Mouse (Mus musculus) myocyte (in vitro differentiated cells): ENCODE data around the gene Creb5.

ENCODE experiments used
- CEBPB ChIP-seq: IDR thresholded peaks from 2 replicates; pipeline ENCODE4 v1.6.1; 2011; ENCODE audit warnings: mild to moderate bottlenecking, moderate library complexity; ENCODE audit not compliant: poor library complexity, insufficient read depth, severe bottlenecking
- POLR2A ChIP-seq: IDR thresholded peaks from one replicate; pipeline ENCODE4 v1.6.1; 2011; ENCODE audit warnings: low read depth, mild to moderate bottlenecking, control low read depth, moderate library complexity; ENCODE audit not compliant: insufficient read length
- USF1 ChIP-seq: IDR thresholded peaks from one replicate; pipeline ENCODE4 v1.6.1; 2011; ENCODE audit warnings: low read depth, mild to moderate bottlenecking, control low read depth, moderate library complexity

DNA sequence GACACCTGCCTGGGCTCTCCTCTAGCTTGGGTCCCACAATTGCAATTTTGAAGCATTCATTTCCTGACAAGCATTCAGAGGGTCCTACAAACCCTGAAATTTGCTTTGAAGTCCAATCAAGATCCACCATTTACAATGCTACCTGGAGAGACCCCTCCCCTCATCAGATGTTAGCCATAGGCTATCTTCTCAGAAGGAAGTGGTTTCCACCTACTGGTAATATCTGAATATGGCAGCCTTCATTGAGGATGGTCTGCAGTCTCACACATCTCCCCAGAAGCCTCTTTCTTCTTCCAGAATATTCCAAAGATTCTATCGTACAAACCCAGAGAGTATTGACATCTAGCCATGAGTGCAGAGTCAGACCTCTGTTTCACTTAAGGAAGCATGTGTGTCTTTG is 362.7 kb downstream of the Creb5 start:
- TF ChIP-seq USF1 (no peak), CEBPB (no peak), POLR2A (no peak)
